Mouse (Mus musculus): ENCODE measurements around the gene Serpinb12. TPM values are rescaled to one million over a fixed set of nuclear protein-coding genes. Genes with fewer than 3 reads are reported as not detected.

The Serpinb12 gene
- polyA plus RNA-seq, 2 experiments = not detected

DNA sequence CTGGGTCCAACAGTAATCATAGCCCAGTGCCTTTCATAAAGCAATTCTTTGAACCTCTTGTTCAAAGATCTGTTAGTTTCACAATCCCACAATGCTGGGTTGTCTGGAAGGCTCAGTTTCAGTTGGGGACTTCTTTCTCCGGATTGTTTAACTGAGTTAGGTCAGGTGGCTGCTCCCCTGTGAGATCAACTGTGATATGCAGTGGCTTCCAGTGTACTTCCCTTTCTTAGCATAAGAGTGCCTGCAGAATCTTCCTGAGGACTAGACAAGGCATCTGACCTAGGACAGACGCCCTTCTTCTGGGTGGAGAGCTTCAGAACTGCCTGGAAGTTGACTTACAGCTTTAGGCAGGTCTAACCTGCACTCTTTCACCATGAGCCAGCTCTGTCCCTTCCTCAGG is 49.6 kb downstream of the Serpinb12 start:
- H3K9me3 ChIP-seq (ENCODE audit: control insufficient read depth, low read length) = no peaks in the 10 kb centered on the region
- no peak overlapping the region for H3K27ac ChIP-seq
- no peak for DNase-seq (ENCODE audit: low read depth in 3 of 3, low spot score in 3 of 3)
- no peak overlapping the region for H3K4me2 ChIP-seq (ENCODE audit: low read depth)
- no peaks in the 10 kb centered on the region for H3K4me1 ChIP-seq (replicated peaks; ENCODE audit: control insufficient read depth in 2 of 2, insufficient read depth in 2 of 2, low read length in 1 of 2)
- 32% methylated on average over 2 of the region's 2 CpGs for WGBS (ENCODE audit: insufficient replicate concordance)
- no peak for TF ChIP-seq CTCF (IDR thresholded peaks at IDR 0.05; ENCODE audit: low read depth)
- TF ChIP-seq EP300 (IDR thresholded peaks at IDR 0.05; ENCODE audit: low read depth) = no peak
- H3K4me3 ChIP-seq (ENCODE audit: insufficient read depth in 1 of 2, low read depth in 2 of 2, low read length in 2 of 2) = no peak overlapping the region
- H3K9ac ChIP-seq (replicated peaks) = no peak overlapping the region
- H3K27me3 ChIP-seq (ENCODE audit: control insufficient read depth, insufficient read depth, low read length) = no peaks in the 10 kb centered on the region
- H3K36me3 ChIP-seq (replicated peaks; ENCODE audit: control insufficient read depth, insufficient read depth, low read depth) = no peaks in the 10 kb centered on the region
- no peak for ATAC-seq (ENCODE audit: insufficient read depth)

DNA sequence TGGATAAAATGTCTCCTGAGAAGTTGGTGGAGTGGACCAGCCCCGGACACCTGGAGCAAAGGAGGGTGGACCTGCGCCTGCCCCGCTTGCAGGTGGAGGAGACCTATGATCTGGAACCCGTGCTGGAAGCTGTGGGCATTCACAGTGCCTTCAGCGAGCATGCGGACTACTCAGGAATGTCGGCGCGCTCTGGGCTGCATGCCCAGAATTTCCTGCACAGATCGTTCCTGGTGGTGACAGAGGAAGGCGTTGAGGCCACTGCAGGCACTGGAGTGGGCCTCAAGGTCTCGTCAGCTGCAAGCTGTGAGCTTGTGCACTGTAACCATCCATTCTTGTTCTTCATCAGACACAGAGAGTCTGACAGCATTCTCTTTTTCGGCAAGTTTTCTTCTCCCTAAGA is 66.2 kb downstream of the Serpinb12 start:
- Histone ChIP-seq H3K27ac (no peak overlapping the region), H3K4me1 (replicated peaks; ENCODE audit: control insufficient read depth in 2 of 2, insufficient read depth in 2 of 2, low read length in 1 of 2) (no peaks in the 10 kb centered on the region), H3K4me3 (ENCODE audit: insufficient read depth in 1 of 2, low read depth in 2 of 2, low read length in 2 of 2) (no peak overlapping the region), H3K36me3 (replicated peaks; ENCODE audit: control insufficient read depth, insufficient read depth, low read depth) (no peaks in the 10 kb centered on the region), H3K9me3 (ENCODE audit: control insufficient read depth, low read length) (no peaks in the 10 kb centered on the region), H3K27me3 (ENCODE audit: control insufficient read depth, insufficient read depth, low read length) (no peaks in the 10 kb centered on the region), H3K9ac (replicated peaks) (no peak overlapping the region), H3K4me2 (ENCODE audit: low read depth) (no peak overlapping the region)
- 55% methylated on average over 13 of the region's 13 CpGs for WGBS (ENCODE audit: insufficient replicate concordance)
- no peak for TF ChIP-seq EP300 (IDR thresholded peaks at IDR 0.05; ENCODE audit: low read depth)
- no peak for TF ChIP-seq CTCF (IDR thresholded peaks at IDR 0.05; ENCODE audit: low read depth)
- no peak for ATAC-seq (ENCODE audit: insufficient read depth)
- no peak for DNase-seq (ENCODE audit: low read depth in 3 of 3, low spot score in 3 of 3)

- Histone ChIP-seq H3K9me3 (ENCODE audit: control insufficient read depth, low read length) (no peaks in the 10 kb centered on the region), H3K27me3 (ENCODE audit: control insufficient read depth, insufficient read depth, low read length) (no peaks in the 10 kb centered on the region), H3K4me3 (ENCODE audit: insufficient read depth in 1 of 2, low read depth in 2 of 2, low read length in 2 of 2) (no peak overlapping the region), H3K9ac (replicated peaks) (no peak overlapping the region), H3K4me1 (replicated peaks; ENCODE audit: control insufficient read depth in 2 of 2, insufficient read depth in 2 of 2, low read length in 1 of 2) (no peaks in the 10 kb centered on the region), H3K4me2 (ENCODE audit: low read depth) (no peak overlapping the region), H3K27ac (no peak overlapping the region), H3K36me3 (replicated peaks; ENCODE audit: control insufficient read depth, insufficient read depth, low read depth) (no peaks in the 10 kb centered on the region)
- DNase-seq (ENCODE audit: low read depth in 3 of 3, low spot score in 3 of 3) (no peak), ATAC-seq (ENCODE audit: insufficient read depth) (no peak)
- TF ChIP-seq EP300 (IDR thresholded peaks at IDR 0.05; ENCODE audit: low read depth) = no peak
- TF ChIP-seq CTCF (IDR thresholded peaks at IDR 0.05; ENCODE audit: low read depth) = no peak
- 66% methylated on average over 2 of the region's 2 CpGs for WGBS (ENCODE audit: insufficient replicate concordance)
Measured at GRCm38 (mm10) chr1:107001754-107002153, 67.5 kb downstream of the Serpinb12 start.

DNA sequence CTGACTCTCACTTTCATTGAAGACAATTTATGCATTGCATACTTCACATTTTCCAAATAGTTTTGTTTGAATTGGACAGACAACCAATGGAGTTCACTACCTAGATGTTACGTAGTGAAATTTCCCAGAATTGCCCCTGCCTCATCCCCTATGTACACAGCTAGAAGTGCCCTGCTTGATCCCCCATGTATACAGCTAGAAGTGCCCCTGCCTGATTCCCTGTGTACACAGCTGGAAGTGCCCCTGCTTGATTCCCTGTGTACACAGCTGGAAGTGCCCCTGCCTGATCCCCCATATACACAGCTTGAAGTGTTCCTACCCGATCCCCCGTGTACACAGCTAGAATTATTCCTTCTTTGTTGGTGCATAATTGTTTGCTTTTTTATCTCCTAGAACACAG is 72.1 kb downstream of the Serpinb12 start:
- ATAC-seq (ENCODE audit: insufficient read depth) = no peak
- no peak overlapping the region for H3K4me3 ChIP-seq (ENCODE audit: insufficient read depth in 1 of 2, low read depth in 2 of 2, low read length in 2 of 2)
- WGBS (ENCODE audit: insufficient replicate concordance) = 60% methylated on average over 3 of the region's 3 CpGs

More for the DNA sequence above, 72.1 kb downstream of the Serpinb12 start:
- Histone ChIP-seq H3K4me2 (ENCODE audit: low read depth) (no peak overlapping the region), H3K27me3 (ENCODE audit: control insufficient read depth, insufficient read depth, low read length) (no peaks in the 10 kb centered on the region), H3K4me1 (replicated peaks; ENCODE audit: control insufficient read depth in 2 of 2, insufficient read depth in 2 of 2, low read length in 1 of 2) (no peaks in the 10 kb centered on the region), H3K9ac (replicated peaks) (no peak overlapping the region), H3K27ac (no peak overlapping the region), H3K36me3 (replicated peaks; ENCODE audit: control insufficient read depth, insufficient read depth, low read depth) (no peaks in the 10 kb centered on the region), H3K9me3 (ENCODE audit: control insufficient read depth, low read length) (no peaks in the 10 kb centered on the region)
- TF ChIP-seq CTCF (IDR thresholded peaks at IDR 0.05; ENCODE audit: low read depth) (no peak), EP300 (IDR thresholded peaks at IDR 0.05; ENCODE audit: low read depth) (no peak)
- no peak for DNase-seq (ENCODE audit: low read depth in 3 of 3, low spot score in 3 of 3)

Other genes with a start within 250 kb of the Serpinb12 start
- 0.14 and 0.38 TPM in 2 replicates for gene Bcl2, start 220.2 kb upstream of the Serpinb12 start, polyA plus RNA-seq (2012; rRNA removed)
- 0.43 TPM in 2 replicates for gene Bcl2, start 220.2 kb upstream of the Serpinb12 start, polyA plus RNA-seq (2014; fragmentation: Nextera tagmentation; extraction: Ambion mirVana)
- 0.88 and 1.3 TPM in 2 replicates for gene Kdsr, start 174.7 kb upstream of the Serpinb12 start, polyA plus RNA-seq (2012; rRNA removed)
- gene Kdsr, start 174.7 kb upstream of the Serpinb12 start, polyA plus RNA-seq (2014; fragmentation: Nextera tagmentation; extraction: Ambion mirVana) = 3.0 and 4.0 TPM in 2 replicates
- gene Vps4b, start 137.7 kb upstream of the Serpinb12 start, polyA plus RNA-seq (2012; rRNA removed) = 4.9 and 9.5 TPM in 2 replicates
- gene Vps4b, start 137.7 kb upstream of the Serpinb12 start, polyA plus RNA-seq (2014; fragmentation: Nextera tagmentation; extraction: Ambion mirVana) = 21.9 and 25.7 TPM in 2 replicates
- 0.02 TPM in 1 of 2 replicates, not detected in the other for gene Serpinb5, start 73.3 kb upstream of the Serpinb12 start, polyA plus RNA-seq (2012; rRNA removed)
- gene Serpinb5, start 73.3 kb upstream of the Serpinb12 start, polyA plus RNA-seq (2014; fragmentation: Nextera tagmentation; extraction: Ambion mirVana) = not detected in 2 replicates
- gene Serpinb13, start 46.5 kb downstream of the Serpinb12 start, polyA plus RNA-seq (2012; rRNA removed) = not detected in 2 replicates
- gene Serpinb13, start 46.5 kb downstream of the Serpinb12 start, polyA plus RNA-seq (2014; fragmentation: Nextera tagmentation; extraction: Ambion mirVana) = not detected in 2 replicates
- not detected in 2 replicates for gene Serpinb3a, start 117.9 kb downstream of the Serpinb12 start, polyA plus RNA-seq (2012; rRNA removed)
- gene Serpinb3a, start 117.9 kb downstream of the Serpinb12 start, polyA plus RNA-seq (2014; fragmentation: Nextera tagmentation; extraction: Ambion mirVana) = not detected in 2 replicates
- not detected in 2 replicates for gene Serpinb3d, start 149.1 kb downstream of the Serpinb12 start, polyA plus RNA-seq (2012; rRNA removed)
- not detected in 2 replicates for gene Serpinb3d, start 149.1 kb downstream of the Serpinb12 start, polyA plus RNA-seq (2014; fragmentation: Nextera tagmentation; extraction: Ambion mirVana)